8 mouse cellular contexts compared by ENCODE assay signal in genomic region chr6:52918980-52919379, GRCm38 (mm10).
A peak's percentile ranks its signal among the peaks of the same experiment; 100 is the strongest.
DNase-seq lines count a peak whose midpoint lies in the region; ATAC-seq and TF ChIP-seq lines count a peak whose summit lies in the region.

No protein-coding gene starts in this region.

- peak; percentile 94 for TF ChIP-seq CTCF in forebrain, postnatal 0 days (IDR thresholded peaks at IDR 0.05; ENCODE audit: low read depth)
- TF ChIP-seq CTCF in hindbrain, postnatal 0 days (IDR thresholded peaks at IDR 0.05; ENCODE audit: low read depth), result peak; percentile 96

- no peak overlapping the region for H3K4me3 ChIP-seq in forebrain, postnatal 0 days (ENCODE audit: low read depth, low read length)
- H3K4me3 ChIP-seq in hindbrain, postnatal 0 days (ENCODE audit: low read length), result no peak overlapping the region

- no peak overlapping the region for H3K9ac ChIP-seq in forebrain, postnatal 0 days
- H3K9ac ChIP-seq in hindbrain, postnatal 0 days (replicated peaks; ENCODE audit: low read length), result no peak overlapping the region

- 1% methylated on average over 2 of the region's 2 CpGs for WGBS in forebrain, postnatal 0 days
- 0% methylated on average over 2 of the region's 2 CpGs for WGBS in hindbrain, postnatal 0 days

- H3K9me3 ChIP-seq in forebrain, postnatal 0 days (ENCODE audit: low read length), result no peaks in the 10 kb centered on the region
- H3K9me3 ChIP-seq in hindbrain, postnatal 0 days (ENCODE audit: low read length), result no peaks in the 10 kb centered on the region

- peak; percentile 64 for DNase-seq in R1 (ENCODE audit: low read depth, low spot score)
- peak; percentile 53 for DNase-seq in cerebellum, adult 11-12 months
- peak; percentile 87 for DNase-seq in forebrain, postnatal 0 days
- DNase-seq in hindbrain, postnatal 0 days (ENCODE audit: low spot score), result peak; percentile 89
- peak; percentile 56 to 88 for DNase-seq in layer of hippocampus, postnatal 25 days (ENCODE audit: extremely low spot score in 1 of 2, low spot score in 1 of 2)
- DNase-seq in right cerebral cortex, postnatal 10 days (ENCODE audit: low spot score in 2 of 2), result peak; percentile 84 to 87
- peak; percentile 55 to 73 for DNase-seq in urinary bladder, postnatal 4 days (ENCODE audit: low spot score in 2 of 2)

- no peaks in the 10 kb centered on the region for H3K27me3 ChIP-seq in forebrain, postnatal 0 days (ENCODE audit: insufficient read depth, low read length)
- no peaks in the 10 kb centered on the region for H3K27me3 ChIP-seq in hindbrain, postnatal 0 days (ENCODE audit: insufficient read depth, low read length)

- ATAC-seq in forebrain, postnatal 0 days, result peak; percentile 80
- peak; percentile 82 for ATAC-seq in hindbrain, postnatal 0 days
- peak; percentile 90 for ATAC-seq in megakaryocyte progenitor cell, adult 5-6 weeks (replicated peaks; ENCODE audit: poor library complexity)

- no peaks in the 10 kb centered on the region for H3K36me3 ChIP-seq in forebrain, postnatal 0 days (ENCODE audit: insufficient read depth)
- H3K36me3 ChIP-seq in hindbrain, postnatal 0 days (ENCODE audit: insufficient read depth, low read length), result no peaks in the 10 kb centered on the region

- H3K4me2 ChIP-seq in forebrain, postnatal 0 days (ENCODE audit: low read depth), result no peak overlapping the region
- H3K4me2 ChIP-seq in hindbrain, postnatal 0 days (ENCODE audit: low read depth, low read length), result no peak overlapping the region

- H3K4me1 ChIP-seq in forebrain, postnatal 0 days (ENCODE audit: insufficient read depth), result no peaks in the 10 kb centered on the region
- no peaks in the 10 kb centered on the region for H3K4me1 ChIP-seq in hindbrain, postnatal 0 days (ENCODE audit: insufficient read depth, low read length)

- H3K27ac ChIP-seq in forebrain, postnatal 0 days (ENCODE audit: low read depth, low read length), result no peak overlapping the region
- no peak overlapping the region for H3K27ac ChIP-seq in hindbrain, postnatal 0 days
